Mouse (Mus musculus) Muller cell, postnatal 12 days (primary cell): ENCODE results near the gene Tlx2.

Experiments
- DNase-seq: peaks from one replicate; pipeline ENCODE4 v3.0.0-alpha.2; 2015; ENCODE audit errors: inconsistent ontology term

The Tlx2 gene

DNA sequence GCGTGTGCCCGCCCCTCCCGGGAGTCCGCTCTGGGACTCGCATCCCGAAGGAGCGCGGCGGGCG lies at the start of gene Tlx2:
Tlx2 (minus strand) TSS at position 47 of the 64 bp plus-strand sequence.
- no peak for DNase-seq

DNA sequence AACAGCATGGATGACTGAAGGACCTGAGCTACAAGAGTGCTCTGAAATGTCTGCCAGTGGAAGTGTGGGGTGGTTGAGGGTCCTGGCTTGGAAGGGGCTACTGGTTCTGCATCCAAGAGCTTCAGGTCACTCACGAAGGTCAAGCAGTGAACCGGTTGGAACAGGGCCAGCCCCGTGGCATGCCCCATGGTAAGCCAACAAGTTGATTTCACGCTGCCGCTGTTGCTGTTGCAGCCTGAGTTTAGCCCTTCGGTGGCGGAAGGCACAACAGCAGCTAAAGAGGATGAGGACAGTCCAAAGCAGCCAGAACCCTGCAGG lies 49.6 kb upstream of the Tlx2 start:
- DNase-seq = no peak

DNA sequence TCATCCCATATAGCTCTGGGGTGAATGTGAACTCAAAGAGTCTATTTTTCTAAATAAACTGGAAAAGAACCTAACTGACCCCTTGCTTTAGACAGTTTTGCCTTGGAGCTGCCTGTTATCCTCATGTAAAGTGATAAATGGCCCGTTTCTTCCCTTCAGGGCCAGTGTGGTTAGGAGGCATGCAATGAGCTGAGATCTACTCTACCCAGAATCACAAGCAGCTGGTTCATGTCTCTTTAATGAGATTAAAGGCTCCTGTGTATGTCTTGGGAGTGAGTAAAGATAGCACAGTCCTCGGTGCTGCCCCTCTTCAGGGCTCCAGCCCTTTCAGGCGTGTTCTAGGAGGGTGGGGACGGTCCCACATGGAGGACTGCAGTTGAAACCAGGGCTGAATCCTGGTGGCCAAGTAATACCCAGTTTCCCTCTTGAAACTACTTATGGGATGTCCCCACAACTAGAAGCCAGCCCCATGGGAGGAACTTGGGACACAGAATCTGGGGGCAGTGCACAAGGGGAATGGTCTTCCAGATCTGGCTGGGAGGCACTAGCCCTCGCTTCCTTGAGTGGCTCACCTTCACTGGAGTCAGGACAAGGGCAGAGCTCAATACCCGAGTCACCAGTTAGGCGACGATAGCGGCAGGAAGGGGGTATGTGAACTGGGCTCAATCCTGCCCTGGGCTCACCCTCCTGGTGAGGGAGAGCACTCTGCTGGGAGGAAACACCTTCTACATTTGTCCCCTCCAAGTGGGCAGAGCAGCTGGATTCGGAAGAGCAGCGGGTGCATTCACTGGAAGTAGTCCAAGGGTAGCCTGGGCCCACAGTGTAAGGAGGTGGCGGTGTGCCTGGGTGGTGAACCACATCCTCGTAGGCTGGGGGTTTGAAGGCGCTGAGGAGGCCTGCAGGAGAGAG lies 49.0 kb upstream of the Tlx2 start:
- no peak for DNase-seq

DNA sequence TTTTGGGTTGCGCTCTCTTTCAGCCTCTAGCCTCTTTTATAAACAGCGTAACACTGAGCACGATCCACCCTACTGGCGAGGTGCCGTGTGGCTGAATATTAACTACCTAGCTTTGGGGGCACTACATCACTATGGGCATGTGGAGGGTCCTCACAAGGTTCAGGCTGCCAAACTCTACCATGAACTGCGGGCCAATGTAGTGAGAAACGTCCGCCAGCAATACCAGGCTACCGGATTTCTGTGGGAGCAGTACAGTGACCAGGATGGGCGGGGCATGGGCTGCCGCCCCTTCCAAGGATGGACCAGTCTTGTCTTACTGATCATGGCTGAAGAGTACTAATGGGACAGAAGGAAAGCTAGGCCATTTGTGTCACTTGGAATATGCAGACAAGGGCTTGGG lies 48.3 kb upstream of the Tlx2 start:
- no peak for DNase-seq

DNA sequence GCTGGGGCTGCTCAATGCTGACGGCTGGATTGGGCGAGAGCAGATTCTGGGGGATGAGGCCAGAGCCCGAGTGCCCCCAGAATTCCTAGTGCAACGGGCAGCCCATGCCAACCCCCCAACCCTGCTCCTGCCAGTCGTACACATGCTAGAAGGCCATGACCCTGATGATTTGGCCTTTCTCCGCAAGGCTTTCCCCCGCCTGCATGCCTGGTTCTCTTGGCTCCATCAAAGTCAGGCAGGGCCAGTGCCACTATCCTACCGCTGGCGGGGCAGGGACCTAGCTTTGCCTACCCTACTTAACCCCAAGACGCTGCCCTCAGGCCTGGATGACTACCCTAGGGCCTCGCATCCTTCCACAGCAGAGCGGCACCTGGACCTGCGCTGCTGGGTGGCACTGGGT lies 47.5 kb upstream of the Tlx2 start:
- no peak for DNase-seq

DNA sequence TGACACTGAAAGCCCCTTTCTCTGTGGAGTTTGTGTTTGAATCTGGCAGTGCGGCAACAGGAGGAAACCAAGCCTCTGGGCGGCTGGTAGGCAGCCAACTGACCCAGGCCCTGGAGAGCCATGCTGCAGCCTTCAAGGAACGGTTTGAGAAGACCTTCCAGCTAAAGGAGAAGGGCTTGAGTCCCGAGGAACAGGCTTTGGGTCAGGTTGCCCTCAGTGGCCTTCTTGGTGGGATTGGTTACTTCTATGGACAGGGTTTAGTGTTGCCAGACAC lies 47.0 kb upstream of the Tlx2 start:
- no peak for DNase-seq

DNA sequence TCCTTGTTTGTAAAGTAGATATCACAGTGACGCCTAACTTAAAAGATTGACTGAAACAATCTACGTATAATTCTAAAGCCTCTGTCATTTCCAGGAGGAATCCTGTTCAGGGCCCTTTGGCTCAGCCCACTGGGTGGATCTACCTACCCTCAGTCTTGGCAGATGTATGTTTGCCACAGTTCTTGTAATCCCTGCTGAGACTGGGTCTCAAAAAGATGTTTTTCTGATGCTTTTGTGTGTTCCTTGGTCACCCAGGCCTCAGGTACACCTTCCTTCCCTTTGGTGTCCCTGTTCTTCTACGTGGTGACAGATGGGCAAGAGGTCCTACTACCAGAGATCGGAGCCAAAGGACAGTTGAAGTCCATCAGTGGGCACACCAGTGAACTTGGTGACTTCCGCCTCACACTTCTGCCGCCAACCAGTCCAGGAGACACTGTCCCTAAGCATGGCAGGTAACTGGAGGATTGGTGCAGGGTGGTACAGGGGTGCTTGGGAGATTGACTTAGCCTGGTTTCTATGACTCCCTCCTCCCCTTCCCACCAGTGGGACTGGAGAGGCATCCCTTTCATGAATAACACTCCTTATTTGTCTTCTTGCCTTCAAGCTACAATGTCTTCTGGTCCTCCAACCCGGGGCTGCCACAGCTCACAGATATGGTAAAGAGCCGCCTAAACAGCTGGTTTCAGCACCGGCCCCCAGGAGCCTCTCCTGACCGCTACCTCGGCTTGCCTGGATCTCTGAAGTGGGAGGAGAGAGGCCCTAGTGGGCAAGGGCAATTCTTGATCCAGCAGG lies 46.5 kb upstream of the Tlx2 start:
- no peak for DNase-seq

DNA sequence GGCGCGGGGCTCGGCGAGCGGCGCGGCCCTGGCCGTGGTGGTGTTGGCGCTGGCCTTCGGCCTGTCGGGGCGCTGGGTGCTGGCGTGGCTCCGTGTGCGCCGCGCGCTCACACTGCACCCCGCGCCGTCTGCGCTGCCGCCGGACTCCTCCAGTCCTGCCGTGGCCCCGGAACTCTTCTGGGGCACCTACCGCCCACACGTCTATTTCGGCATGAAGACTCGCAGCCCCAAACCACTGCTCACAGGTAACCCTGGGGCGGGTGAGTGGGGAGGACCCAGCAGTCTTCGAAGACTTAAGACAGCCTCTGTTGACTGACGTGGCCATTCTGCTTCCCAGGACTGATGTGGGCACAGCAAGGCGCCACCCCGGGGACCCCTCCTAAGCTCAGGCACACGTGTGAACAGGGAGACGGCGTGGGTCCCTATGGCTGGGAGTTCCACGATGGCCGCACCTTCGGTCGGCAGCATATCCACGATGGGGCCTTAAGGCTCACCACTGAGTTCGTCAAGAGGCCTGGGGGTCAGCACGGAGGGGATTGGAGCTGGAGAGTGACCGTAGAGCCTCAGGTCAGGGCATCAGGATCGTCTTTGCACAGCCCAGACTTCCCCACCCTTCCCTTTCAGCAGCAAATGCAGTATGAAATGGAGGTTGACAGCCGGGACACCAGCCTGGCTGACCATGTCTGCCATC lies 45.7 kb upstream of the Tlx2 start:
- DNase-seq = no peak

DNA sequence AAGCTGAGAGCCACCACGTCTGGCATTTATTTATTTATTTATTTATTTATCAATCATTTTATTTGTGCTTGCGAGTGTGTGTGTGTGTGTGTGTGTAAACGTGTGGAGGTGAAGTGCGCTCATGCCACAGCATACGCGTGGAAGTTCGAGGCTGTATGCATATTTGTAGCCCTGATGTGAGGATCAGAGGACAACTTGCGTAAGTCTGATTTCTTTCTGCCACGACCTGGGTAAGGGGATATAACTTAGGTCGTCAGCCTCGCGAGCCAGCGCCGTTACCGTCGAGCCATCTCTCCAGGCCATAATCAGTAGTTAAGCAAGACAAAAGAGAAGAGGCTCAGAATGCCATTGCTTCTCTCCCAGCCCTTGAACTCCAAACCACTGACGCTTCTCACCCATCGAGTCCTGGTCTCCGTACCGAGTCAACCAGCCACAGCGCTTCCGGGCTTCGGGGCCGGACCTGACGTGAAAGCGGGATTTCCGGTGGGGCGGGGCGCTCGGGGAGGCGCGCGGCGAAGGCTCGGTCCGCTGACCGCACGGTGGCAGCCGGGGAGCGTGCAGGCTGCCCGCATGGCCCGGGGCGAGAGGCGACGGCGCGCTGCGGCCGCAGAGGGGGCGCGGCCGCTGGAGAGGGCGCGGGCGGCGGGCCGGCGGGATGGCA lies 45.0 kb upstream of the Tlx2 start, which contains the start of gene Mogs:
Mogs (plus strand) TSS at position 486 of the 661 bp plus-strand sequence.
- peak; percentile 96 for DNase-seq

DNA sequence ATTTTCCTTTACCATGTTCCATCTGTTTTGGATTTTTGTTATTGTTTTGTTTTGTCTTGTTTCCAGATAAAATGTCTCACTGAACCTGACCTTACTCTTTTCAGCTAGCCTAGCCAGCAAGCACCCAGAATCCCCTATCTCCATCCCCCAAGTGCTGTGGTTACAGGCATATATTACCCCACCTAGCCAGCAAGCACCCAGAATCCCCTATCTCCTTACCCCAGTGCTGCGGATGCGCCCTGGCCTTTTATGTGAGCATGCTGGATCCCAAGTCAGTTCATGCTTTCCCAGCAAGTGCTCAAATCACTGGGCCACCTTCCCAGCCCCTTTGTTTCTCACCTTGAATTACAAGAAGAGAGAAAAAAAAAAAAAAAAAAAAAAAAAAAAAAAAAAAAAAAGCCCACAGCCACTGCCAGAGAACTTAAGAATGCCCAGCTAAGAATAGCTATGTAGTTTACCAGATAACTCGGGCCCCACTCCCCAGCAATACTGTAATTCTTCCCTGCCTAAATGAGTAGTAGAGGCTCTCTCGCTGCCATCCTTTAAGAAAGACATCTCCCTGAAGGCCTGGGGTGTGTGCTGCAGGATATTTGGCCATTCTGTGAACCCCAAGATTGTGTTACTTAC lies 41.5 kb upstream of the Tlx2 start:
- no peak for DNase-seq

DNA sequence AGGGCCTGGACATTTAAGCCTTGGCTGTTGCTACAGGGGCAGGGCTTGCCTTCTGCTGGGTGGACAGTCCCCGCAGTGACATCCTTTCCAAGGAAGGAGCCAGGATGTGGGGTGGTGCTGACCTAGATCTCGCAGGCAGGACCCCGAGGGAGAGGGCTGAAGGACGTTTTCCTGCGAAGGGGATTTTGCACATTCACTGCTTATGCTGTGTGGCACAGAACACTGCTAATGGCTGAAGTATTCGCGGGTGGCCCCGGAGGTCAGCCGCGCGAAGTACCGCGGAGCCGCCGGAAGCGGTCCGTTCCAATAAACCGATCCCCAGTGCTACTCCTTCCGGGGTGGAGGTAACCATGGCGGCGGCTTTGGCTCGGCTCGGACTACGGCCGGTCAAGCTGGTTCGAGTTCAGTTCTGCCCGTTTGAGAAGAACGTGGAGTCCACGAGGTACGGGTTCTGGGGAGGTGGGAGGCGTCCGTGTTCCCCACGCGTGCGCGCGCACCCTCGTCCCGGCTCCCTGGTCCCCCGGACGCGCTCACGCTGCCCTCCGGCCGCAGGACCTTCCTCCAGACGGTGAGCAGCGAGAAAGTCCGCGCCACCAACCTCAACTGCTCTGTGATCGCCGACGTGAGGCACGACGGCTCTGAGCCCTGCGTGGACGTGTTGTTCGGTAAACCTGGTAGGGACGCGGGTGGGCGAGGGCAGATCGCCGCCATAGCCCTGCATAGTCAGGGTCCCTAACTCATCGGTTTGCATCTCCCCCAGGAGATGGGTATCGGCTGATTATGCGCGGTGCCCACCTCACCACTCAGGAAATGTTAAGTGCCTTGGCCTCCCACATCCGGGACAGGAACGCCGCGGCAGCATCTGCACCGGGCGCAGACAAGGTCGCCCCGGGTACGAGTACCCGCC lies 38.9 kb upstream of the Tlx2 start, which contains the start of gene Mrpl53:
Mrpl53 (plus strand) TSS at position 279 of the 907 bp plus-strand sequence.
- DNase-seq = peak; percentile 81

DNA sequence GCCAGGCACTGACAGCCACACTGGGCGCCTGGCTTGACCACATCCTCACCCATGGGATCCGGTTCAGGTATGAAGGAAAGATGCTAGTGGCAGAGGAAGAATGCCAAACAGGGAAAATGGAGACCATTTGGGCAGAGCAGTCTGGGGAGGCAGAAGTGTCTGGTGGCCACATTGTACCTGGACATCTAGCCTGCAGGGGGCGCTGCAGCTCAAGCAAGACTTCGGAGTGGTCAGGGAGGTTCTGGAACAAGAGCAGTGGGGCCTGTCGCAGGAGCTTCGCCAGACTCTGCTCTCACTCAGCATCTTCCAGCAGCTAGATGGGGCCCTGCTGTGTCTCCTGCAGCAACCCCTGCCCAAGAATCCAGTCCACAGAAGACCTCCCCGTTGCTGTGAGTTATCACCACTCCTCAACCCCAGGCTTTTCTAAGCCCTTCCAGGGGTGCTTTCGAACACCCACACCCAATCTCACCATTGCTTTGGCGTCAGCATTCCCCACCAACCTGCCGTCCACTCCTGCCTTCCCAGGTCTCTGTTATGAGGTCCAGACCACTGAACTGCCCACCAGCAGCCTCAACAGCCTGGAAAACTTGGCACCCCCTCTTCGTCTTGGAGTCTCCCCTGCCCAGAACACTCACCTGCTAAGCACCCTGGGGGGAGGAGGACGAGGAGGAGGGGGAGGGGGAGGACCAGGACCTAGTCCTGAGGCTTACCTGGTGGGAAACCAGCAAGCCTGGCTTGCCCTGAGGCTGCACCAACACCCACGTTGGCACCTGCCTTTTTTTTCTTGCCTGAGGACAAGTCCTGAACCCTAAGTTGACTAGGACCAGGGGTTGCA lies 37.7 kb upstream of the Tlx2 start:
- peak; percentile 43 for DNase-seq

DNA sequence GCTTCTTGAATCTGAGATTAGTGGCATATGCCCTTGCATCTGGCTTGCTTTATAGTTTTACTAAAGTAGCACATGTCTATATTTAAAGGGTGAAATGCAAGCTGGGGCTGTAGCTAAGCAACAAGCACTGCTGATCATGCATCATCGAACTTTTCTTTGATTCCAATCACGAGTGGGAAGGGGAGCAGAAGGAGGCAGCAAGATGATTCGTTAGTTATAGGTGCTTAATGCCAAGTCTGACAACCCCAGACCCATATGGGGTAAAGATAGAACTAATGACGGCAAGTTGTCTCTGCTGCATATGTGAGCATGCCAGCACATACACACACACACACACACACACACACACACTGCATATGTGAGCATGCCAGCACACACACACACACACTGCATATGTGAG lies 34.1 kb upstream of the Tlx2 start:
- DNase-seq = no peak

DNA sequence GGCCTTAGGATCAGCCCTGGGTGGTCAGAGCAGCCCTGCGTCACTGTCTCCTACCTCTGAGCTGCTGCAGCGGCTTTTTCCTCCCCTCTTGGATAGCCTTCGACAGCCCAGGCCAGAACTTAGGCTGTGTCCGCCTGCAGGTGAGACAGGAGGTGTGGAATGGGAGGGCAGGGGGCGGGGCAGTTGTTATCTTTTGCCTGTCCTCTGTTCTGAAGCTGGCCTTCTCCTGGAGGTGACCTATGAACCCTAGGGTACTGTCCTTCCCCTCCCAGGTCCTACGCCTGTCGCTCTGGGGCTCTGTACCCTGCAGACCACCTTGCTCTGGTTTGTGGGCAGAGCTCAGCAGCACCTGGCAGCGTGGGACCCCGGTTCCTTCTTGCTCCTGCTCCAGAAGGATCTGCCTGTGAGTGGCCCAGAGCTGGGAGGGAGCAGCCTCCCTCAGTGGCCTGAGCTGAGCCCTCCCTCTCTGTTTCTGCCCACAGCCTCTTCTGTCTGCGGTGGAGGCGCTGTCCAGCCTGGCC lies 33.1 kb upstream of the Tlx2 start:
- DNase-seq = no peak

DNA sequence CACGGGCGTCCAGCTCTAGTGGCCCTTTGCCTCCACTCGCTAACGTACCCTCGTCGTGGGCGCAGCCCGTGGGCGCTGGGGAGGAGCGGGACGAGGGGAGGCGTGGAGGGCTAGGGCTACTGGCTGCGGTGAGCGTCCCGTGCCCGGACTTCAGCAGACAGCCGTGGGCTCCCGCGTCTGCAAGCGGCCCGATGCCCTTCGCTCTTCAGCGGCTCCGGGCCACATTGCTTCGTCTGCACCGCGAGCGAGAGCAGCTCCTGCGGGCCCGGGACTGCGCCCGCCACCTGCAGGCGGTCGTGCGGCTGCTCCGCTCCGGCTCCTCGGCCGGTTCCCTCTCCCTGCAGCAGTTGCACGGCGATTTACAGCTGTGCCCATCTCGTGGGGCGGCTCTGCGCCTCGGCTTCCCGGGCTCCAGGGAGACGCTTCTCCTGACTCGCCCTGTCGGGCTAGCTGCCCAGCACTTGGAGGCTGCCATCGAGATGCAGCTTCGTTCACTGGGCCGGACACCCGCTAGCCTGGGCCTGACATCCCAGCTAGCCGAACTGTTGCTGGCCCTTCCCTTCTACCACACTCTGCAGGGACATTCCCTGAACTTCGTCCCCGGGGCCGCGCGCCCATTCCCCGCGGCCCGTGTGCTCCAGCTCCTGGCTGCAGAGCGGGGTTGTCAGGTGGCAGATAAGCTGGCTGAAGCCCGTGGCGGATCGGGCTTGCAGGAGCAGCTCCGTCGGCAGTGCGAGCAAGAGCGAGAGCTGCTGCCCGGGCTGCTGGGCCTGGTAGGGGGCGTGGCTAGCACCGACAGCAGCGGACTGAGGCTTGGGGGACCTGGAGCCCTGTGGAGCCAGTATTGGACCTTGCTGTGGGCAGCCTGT lies 31.8 kb upstream of the Tlx2 start:
- peak; percentile 84 for DNase-seq

DNA sequence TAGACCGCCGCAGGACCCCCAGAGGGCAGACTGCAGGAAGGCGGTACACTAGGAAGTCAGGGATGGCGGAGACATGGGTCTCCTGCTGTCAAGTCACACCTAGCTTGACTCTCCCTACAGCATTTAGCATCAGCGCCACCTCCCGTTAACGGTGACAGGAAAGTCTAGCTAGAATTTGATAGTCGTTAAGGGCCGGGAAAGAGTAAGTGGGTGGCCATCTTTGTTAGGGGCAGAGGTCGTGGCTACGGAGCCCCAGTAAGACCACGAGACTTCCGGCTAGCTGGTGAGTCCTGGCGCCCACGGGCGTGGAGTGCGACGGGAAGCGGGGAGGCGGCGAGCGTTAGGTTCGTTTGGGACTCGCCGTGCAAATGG lies 31.2 kb upstream of the Tlx2 start, which contains the start of the genes Ccdc142 and Gm42688:
Ccdc142 (plus strand) TSS at position 286 of the 372 bp plus-strand sequence.
Gm42688 (plus strand) TSS at position 302 of the 372 bp plus-strand sequence.
- no peak for DNase-seq

DNA sequence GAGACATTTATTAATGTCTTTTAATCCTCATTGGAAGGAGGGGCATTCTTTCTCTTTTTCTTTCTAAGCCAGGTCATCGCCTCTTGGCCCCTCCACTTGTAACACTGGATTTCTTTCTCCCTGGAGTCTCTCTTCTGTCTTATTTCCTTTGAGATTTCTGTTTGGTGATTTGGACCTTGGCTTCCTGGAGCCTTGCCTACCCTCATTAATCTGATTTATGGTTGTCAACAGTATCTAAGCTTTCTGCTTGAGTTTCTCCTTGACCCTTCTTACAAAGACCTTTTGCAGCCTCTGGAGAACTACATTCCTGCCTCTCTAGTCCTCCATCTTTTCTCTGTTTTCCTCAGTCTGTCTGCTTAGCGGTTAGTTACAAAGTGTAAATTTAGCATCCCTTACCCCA lies 28.3 kb upstream of the Tlx2 start:
- no peak for DNase-seq

DNA sequence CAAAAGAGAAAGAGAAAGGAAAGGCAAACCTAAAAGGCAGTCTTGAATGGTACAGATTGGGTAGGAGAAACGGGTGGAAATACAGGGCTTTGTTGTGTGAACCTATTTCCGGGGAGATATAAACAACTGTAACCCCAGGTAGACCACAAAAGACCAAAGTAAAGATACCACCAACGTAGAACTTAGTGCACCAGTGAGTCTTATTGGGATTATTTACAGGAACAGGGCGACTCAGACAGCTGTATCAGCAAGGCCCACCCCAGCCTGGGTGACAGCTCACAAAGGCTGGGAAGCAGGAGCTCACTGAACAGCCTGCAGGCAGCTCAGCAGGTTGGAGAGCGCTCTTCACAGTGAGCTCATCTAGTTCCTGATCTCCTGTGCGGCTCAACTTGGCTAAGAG lies 25.9 kb upstream of the Tlx2 start:
- no peak for DNase-seq
